Mouse (Mus musculus): ENCODE data around the gene Gpx5. TPM values are rescaled to one million over a fixed set of nuclear protein-coding genes. Genes with fewer than 3 reads are reported as not detected.
A peak's percentile ranks its signal among the peaks of the same experiment; 100 is the strongest.

Gene Gpx5
- polyA plus RNA-seq, 1 experiment, result not detected

- no peaks in the 10 kb centered on the region for H3K36me3 ChIP-seq (ENCODE audit: control insufficient read depth, insufficient read depth, low read length)
- H3K4me1 ChIP-seq (ENCODE audit: control insufficient read depth, insufficient read depth, low read length), result peaks cover 6% of the 10 kb centered on the region; the same call in 1 of the 2 replicates
- no peak for TF ChIP-seq POLR2A (IDR thresholded peaks at IDR 0.05; ENCODE audit: low read depth, low read length)
- TF ChIP-seq CTCF (conservative IDR thresholded peaks at IDR 0.05; ENCODE audit: insufficient read depth, insufficient read length, low read depth, low read length), result no peak
- H3K4me3 ChIP-seq (ENCODE audit: insufficient read depth, low read depth, low read length), result no peak overlapping the region
- H3K27ac ChIP-seq (ENCODE audit: insufficient read depth, low read depth, low read length), result peak overlapping the region; percentile 74
- no peaks in the 10 kb centered on the region for H3K27me3 ChIP-seq (replicated peaks; ENCODE audit: control insufficient read depth, insufficient read depth, low read length)
- WGBS, result 48% methylated on average over 2 of the region's 2 CpGs
- peak; percentile 88 for DNase-seq
Measured at GRCm38 (mm10) chr13:21236714-21237113, 55.8 kb downstream of the Gpx5 start.

Other genes starting within 250 kb of the Gpx5 start
- not detected in 2 replicates for gene Olfr1370, start 217.8 kb downstream of the Gpx5 start, polyA plus RNA-seq (2012; rRNA removed)
- gene Olfr1369-ps1, start 181.2 kb downstream of the Gpx5 start, polyA plus RNA-seq (2012; rRNA removed), result not detected in 2 replicates
- not detected in 2 replicates for gene Olfr263, start 163.1 kb downstream of the Gpx5 start, polyA plus RNA-seq (2012; rRNA removed)
- gene Olfr1368, start 146.9 kb downstream of the Gpx5 start, polyA plus RNA-seq (2012; rRNA removed), result not detected in 2 replicates
- 29.9 and 30.2 TPM in 2 replicates for gene Trim27, start 113.3 kb downstream of the Gpx5 start, polyA plus RNA-seq (2012; rRNA removed)
- 24.6 and 28.9 TPM in 2 replicates for gene Gpx6, start 19.4 kb upstream of the Gpx5 start, polyA plus RNA-seq (2012; rRNA removed)
- not detected in 2 replicates for gene Olfr1367, start 54.2 kb upstream of the Gpx5 start, polyA plus RNA-seq (2012; rRNA removed)
- gene Zscan12, start 70.1 kb upstream of the Gpx5 start, polyA plus RNA-seq (2012; rRNA removed), result 1.6 TPM in 2 replicates
- 18.4 and 20.6 TPM in 2 replicates for gene Zkscan3, start 110.0 kb upstream of the Gpx5 start, polyA plus RNA-seq (2012; rRNA removed)
- 1.1 and 1.2 TPM in 2 replicates for gene Pgbd1, start 148.3 kb upstream of the Gpx5 start, polyA plus RNA-seq (2012; rRNA removed)
- gene Zscan26, start 161.0 kb upstream of the Gpx5 start, polyA plus RNA-seq (2012; rRNA removed), result 13.7 and 14.7 TPM in 2 replicates
- 0.13 and 0.23 TPM in 2 replicates for gene Nkapl, start 175.8 kb upstream of the Gpx5 start, polyA plus RNA-seq (2012; rRNA removed)
- gene Zkscan4, start 186.2 kb upstream of the Gpx5 start, polyA plus RNA-seq (2012; rRNA removed), result 0.54 and 0.56 TPM in 2 replicates
- gene Gm10065, start 186.7 kb upstream of the Gpx5 start, polyA plus RNA-seq (2012; rRNA removed), result not detected in 2 replicates
- gene AK157302, start 202.5 kb upstream of the Gpx5 start, polyA plus RNA-seq (2012; rRNA removed), result 0.26 and 0.34 TPM in 2 replicates
- 54.6 and 55.1 TPM in 2 replicates for gene Gm11273, start 208.7 kb upstream of the Gpx5 start, polyA plus RNA-seq (2012; rRNA removed)
- 3.0 and 4.2 TPM in 2 replicates for gene Zkscan8, start 238.4 kb upstream of the Gpx5 start, polyA plus RNA-seq (2012; rRNA removed)

Data from kidney, adult 2 months (tissue).